Mouse (Mus musculus): ENCODE results near the gene Tnfsf14.

Tnfsf14 gene

DNA sequence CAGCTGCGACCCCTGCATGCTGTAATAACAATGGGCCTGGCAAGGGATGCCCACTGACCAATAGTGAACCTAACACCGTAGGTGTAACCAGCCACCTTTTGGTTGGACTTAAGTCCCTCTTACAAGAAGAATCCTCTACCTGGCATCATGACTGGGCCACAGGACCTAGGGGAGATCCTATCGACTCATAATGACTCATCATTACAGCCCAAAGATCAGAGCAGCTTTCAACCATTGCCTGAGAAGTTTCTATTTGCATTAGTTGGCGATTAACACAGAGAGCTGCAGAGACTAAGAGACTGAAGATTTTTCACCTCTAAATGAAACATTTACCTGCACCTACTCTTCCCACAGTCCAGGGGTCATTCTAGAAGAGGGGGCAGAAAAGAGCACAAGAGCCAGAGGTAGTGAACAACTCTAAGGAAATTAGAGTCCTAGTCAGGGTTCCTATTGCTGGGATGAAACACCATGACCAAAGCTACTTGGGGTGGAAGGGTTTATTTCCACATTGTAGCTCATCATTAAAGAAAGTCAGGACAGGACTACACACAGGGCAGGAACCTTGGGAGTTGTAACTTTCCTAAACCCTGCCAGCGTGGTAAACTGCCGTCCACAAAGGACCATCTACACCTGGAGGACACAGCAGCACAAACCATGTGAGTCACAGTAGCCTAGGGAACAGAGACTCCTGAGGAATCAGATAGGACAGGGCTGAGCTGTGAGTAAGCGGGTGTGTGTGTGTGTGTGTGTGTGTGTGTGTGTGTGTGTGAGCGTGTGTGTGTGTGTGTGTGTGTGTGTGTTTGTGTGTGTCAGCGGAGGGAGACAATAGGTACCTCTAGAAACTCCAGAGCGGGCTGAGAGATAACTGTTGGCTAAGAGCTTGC, 8.1 kb upstream of the Tnfsf14 start:
- peak; percentile 60 for DNase-seq

DNA sequence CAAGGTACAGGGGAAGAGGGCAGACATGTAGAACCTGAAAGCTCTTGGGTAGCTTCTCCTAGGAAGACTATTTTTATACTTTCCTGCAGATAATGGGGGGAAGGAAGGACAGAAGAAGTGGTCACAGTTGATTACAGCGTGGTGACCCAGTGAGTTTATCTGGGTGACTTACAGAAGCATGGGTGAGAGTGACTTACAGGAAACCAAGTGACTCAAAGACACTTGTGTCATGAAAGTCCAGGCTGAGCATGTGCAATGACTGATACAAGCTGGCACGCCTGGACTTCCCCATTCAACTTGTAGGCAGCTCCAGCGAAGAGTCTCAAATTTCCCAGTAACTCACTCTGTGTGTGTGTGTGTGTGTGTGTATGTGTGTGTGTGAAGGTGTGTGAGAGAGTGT, 4.3 kb upstream of the Tnfsf14 start:
- DNase-seq = no peak

DNA sequence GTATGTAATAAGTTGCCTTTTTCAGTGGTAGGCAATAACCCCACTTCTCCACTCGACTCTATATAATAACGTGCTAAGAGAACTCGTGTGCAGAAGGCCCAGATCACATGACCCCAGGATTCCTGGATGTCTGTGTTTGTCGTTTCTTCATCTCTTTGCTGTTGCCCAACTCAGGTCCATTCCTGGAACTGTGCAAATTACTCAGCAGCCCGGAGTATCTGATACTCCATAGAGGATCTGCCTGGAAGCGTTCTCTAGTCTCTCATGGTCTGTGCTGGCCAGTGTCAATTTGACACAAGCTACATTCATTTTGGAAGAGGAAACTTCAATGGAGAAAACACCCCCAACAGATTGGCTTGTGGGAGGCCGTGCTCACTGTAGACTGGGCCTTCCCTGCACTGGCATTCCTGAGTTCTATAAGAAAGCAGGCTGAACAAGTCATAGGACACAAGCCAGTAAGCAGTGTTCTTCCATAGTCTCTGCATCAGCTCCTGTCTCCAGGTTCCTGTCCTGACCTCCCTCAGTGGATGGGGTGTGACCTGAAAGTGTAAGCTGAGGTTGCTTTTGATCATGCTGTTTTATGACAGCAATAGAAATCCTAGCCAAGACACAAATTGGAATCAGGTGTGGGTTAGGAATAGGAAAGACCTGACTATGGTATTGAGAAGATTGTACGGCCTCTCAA, 1.5 kb upstream of the Tnfsf14 start:
- DNase-seq = no peak

GRCm38 (mm10) chr17:57194771-57195170, 794 bp upstream of the Tnfsf14 start:
- DNase-seq = no peak

DNA sequence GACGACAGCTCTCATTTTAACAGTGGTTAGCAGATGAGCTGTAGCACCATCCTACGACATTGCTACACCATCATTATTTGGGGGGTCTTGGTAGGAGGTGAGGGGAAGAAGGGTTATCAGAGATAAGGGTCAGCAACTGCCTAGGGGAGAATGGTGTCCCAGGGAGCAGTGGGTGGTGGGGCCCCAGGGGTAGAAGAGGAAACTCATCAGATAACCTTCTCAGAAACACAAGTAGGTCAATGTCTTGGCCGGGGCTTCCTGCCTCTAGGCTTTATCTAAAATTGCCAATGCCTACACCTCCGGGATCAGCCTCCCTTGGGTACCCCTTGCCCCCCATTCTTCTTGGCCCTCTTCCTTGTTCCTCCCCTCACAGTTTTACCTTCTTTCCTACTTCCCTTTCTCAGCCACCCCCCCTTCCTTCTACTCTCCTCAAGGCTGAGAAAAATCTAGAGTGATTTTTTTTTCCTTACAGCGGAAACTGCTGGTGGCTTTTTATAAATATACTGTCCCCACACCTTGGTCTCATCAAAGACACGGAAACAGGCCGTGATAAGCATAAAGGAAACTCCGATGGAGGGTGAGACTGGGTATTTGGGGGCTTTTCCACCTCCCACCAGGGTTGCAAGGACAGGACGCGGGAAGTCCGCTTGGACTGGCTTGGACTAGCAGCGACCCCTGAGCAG, 5.3 kb downstream of the Tnfsf14 start:
- DNase-seq = no peak

- DNase-seq = no peak
These were observed 8.3 kb downstream of the Tnfsf14 start for GRCm38 (mm10) chr17:57185641-57186040.

DNA sequence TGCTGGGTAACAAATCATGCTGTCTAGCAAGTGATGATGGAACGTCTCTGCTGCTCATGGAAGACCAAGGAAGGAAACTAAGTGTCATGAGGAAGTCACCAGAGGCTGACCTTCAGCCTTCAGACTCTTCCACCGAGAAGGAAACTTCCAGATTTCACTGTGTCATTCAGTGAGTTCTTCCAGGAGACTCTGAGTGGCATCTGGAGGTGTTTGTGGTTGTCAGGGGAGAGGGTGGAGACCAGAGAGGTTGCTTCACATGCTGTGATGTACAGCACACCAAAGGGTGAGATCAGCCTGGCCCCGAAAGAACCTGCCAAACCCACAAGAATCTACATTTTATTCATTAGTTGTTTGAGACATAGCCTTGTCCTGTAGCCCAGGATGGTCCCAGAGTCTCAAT, 11.1 kb downstream of the Tnfsf14 start:
- no peak for DNase-seq

GRCm38 (mm10) chr17:57180363-57180762, 13.6 kb downstream of the Tnfsf14 start:
- peak; percentile 31 for DNase-seq

DNA sequence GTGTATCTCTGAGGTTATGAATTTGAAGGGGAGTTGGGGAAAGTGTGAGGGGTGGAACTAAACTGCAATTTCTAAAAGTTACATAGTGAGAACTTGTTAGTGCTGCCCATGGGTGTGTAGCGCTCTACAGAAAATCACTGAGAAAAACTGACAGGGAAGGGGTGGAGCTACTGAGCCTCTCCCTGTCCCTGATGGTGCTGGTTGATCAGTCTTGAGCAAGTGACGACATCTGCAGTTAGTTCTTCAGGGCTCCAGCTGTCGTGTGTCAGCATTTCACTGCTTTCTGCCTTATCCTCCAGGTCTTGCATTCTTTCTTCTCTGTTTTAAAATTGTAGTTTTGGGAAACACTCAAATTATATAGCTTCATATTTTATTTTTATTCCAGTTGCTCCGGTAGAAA, 20.6 kb downstream of the Tnfsf14 start:
- DNase-seq = no peak

- no peak for DNase-seq
These were observed 21.6 kb downstream of the Tnfsf14 start for GRCm38 (mm10) chr17:57172378-57172777.

DNA sequence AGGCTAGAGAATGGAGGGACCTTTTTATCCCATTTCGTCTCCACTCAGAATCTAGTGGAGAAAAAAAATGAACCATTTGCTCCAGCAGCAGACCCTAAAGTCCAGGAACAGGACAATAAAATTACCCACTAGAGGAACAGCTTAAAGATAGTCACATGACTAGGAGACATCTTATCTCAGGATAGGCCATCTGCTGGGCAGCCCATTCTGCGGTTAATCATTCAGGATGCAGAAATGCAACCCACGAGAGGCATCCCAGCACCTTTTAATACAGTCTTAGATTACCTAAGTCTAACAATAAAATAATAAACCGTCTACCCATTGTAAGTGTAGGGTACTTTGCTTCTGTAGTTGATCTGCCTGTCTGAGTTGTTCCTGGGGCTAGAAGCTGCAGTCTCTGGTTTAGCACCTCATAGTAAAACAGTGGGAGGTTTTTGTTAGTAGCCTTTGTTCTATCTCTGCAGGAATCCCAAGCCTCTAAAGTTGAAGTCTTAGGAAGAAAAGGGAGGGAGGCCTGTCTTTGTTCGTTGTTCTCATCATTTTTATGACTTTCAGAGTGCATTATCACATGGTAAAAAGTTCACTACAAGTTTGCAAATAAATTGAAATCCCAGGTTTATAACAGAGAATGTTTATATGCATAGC, 23.2 kb downstream of the Tnfsf14 start:
- no peak for DNase-seq

DNA sequence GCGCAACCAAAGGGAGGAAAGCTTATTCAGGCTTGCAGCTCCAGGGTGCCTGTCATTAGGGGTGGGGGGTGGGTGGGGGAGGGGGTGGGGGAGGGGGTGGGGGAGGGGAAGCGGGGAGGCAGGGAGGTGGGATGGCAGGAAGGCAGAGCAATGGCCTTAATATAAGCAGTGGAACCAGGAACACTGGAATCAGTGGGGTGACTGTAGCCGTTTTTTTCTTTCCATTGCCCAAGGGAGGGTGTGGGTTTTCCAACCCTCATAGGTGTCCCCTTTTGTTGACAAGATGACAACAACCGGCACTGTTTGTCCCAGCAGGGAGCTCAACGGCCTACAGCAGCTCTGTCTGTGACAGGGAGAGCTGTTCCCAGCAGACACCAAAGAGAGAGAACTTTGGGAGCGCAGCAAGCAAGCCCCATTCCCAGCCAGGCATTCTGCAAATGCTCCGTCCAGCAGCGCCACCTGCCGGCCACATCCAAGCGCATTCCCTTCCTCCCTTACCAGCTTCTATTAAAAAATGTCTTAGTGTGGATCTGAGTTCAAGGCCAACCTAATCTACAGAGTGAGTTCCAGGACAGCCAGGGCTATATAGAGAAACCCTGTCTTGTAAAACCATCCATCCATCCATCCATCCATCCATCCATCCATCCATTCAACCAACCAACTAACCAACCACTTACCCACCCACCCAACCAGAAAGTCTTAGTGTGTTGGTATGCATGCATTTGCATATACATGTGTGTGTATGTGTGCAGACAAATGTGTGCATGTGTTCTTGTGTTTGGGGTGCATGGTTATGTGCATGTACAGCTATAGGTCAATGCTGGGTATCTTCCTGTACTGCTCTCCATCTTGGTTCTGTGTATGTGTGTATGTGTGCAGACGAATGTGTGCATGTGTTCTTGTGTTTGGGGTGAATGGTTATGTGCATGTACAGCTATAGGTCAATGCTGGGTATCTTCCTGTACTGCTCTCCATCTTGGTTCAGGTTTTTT, 26.9 kb downstream of the Tnfsf14 start:
- DNase-seq = peak; percentile 86

DNA sequence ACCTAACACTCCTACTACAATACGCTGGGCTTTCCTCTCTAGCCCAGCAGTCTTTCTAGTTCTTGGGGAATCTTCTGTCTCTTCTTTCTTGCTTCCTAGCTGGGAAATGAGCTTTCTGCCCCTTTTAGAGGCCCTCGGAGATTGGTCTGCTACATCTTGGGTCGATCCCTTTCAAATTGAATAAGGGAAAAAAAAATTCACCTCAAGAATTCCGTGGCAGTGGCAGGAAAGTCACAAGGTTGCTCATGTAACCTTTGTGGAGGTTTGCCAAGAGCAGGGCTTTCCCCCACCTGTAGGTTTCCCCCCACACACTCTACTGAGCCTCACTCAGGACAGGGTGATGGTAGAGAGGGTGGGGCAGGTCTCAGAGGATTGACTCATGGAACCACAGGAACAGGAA, 40.2 kb downstream of the Tnfsf14 start:
- DNase-seq = no peak

GRCm38 (mm10) chr17:57153006-57153405, 41.0 kb downstream of the Tnfsf14 start:
- DNase-seq = no peak

DNA sequence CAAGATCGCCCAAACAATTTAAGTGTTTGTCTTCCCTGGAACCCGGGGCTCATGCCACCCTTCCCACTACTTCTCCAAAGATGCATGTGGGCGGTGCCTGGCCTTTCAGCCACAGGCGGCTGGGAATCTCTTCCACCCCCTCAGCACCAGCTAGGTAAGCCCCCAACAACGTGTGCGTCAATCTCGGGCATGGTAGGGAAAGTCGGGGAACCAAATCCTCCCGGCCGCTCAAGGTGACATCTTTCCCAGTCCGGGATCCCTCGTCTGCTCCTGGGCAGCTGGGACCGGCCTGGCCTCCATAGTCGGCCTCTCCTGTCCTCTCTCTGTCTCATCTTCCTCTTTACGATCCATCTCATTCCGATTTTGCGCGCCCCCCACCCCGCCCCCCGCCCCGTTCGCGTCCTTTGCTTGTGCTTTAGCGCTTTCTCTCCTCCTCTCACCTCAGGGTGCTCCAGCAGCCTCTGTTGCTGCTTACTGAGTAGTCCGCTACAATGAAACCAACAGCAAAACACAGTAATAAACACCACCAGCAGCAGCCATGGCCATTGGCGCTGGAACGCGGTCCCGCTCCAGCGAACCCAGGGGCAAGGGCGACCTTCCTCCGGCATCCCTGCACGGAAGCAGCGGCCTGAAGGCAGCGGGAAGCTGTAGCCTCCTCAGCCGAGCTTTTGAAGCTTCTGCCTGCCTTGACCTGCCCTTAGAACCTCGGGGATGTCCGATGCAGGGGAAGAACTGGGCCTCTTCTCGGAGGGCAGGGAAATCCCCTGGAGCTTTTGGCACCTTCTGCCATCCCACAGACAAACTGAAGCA, 44.8 kb downstream of the Tnfsf14 start, which contains the start of gene Cd70:
Gene Cd70 (minus strand): TSS at position 784 of the 810 bp plus-strand sequence.
- DNase-seq = no peak

GRCm38 (mm10) chr17:57148343-57148742, 45.6 kb downstream of the Tnfsf14 start:
- DNase-seq = no peak

DNA sequence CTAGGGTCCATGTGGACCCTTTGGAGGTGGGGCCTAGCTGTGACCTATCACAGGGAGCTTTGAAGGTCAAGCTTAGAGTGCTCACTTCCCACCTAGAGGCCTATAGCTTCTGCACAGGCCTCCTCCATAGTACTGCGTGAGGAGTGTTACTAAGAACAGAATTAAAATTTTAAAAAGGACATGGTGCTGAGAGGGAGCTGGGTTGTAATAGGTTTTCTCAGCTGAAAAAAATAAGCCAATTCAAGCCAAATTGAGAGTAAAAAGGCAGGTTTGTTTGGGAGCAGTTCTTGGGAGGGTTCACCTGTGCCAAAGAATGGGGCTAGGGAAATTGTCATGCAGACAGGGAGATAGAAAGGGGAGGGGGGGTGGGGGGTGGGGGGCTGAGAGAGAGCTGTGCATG, 48.9 kb downstream of the Tnfsf14 start:
- DNase-seq = no peak

DNA sequence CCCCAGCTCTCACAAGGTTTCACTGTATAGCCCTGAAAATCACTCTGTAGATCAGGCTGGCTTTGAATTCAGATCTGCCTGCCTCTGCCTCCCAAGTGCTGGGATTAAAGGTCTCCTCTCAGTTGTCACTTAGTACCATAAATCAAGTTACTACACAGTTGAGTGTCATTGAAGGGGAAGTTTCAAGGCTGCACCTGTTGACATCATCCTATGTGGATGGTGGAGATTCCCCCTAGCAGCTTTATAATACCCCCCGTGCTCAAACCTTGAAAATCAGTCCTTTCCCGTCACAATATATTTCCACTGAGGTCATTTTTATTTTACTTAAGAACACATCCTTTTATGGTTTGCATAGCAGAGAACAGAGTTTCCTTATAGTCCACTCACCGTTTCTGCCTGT, 50.3 kb downstream of the Tnfsf14 start:
- no peak for DNase-seq

- DNase-seq = no peak
These were observed 54.3 kb downstream of the Tnfsf14 start for GRCm38 (mm10) chr17:57139708-57140107.

Measured in kidney, adult 9 months (tissue).